Comparison of ENCODE assay signal across 10 mouse cellular contexts in genomic region chr5:105655100-105655734, GRCm38 (mm10). TPM values are rescaled to one million over a fixed set of nuclear protein-coding genes. Genes with fewer than 3 reads are reported as not detected.
DNase-seq lines count a peak whose midpoint lies in the region; ATAC-seq and TF ChIP-seq lines count a peak whose summit lies in the region.
"Had no signal": no experiment of that assay in that cellular context is flagged by ENCODE, and none has a peak within 500 bp of the region (broad histone marks: within the 10 kb centered on the region; RNA-seq: fewer than 3 reads in every experiment).

No protein-coding gene starts in this region.

- TF ChIP-seq EP300 in liver, postnatal 0 days (IDR thresholded peaks at IDR 0.05; ENCODE audit: low read depth) = no peak

- H3K4me1 ChIP-seq in liver, embryonic 11.5 days (replicated peaks; ENCODE audit: control insufficient read depth, insufficient read depth, low read length) = peaks cover 8% of the 10 kb centered on the region; the same call in 1 of the 2 replicates
- H3K4me1 ChIP-seq in liver, postnatal 0 days (ENCODE audit: insufficient read depth) = peaks cover 12% of the 10 kb centered on the region
- peaks cover 11% of the 10 kb centered on the region for H3K4me1 ChIP-seq in forebrain, embryonic 12.5 days
- H3K4me1 ChIP-seq in intestine, embryonic 15.5 days (replicated peaks) = 0 out of 2 replicates have a peak, but pooled peaks cover 5% of the 10 kb centered on the region
- H3K4me1 ChIP-seq in neural tube, embryonic 15.5 days = peaks cover 4% of the 10 kb centered on the region

- no peaks in the 10 kb centered on the region for H3K9me3 ChIP-seq in liver, embryonic 11.5 days (ENCODE audit: control insufficient read depth, low read length)
- no peaks in the 10 kb centered on the region for H3K9me3 ChIP-seq in liver, postnatal 0 days (ENCODE audit: low read length)
- H3K9me3 ChIP-seq in forebrain, embryonic 12.5 days = no peaks in the 10 kb centered on the region
- H3K9me3 ChIP-seq in intestine, embryonic 15.5 days = no peaks in the 10 kb centered on the region
- H3K9me3 ChIP-seq in neural tube, embryonic 15.5 days (replicated peaks) = no peaks in the 10 kb centered on the region
- H3K9me3 ChIP-seq: limb, embryonic 13.5 days had no signal

- peak; percentile 22; the same call in 1 of the 2 replicates for ATAC-seq in liver, embryonic 11.5 days (replicated peaks; ENCODE audit: low FRiP score)
- ATAC-seq in liver, postnatal 0 days = no peak
- ATAC-seq in forebrain, embryonic 12.5 days (ENCODE audit: low FRiP score) = peak; percentile 72; the same call in 1 of the 2 replicates
- ATAC-seq in intestine, embryonic 15.5 days = 0 out of 2 replicates have a peak, but pooled peaks have one; percentile 15
- ATAC-seq in neural tube, embryonic 15.5 days (ENCODE audit: low FRiP score) = peak; percentile 73
- ATAC-seq in inflammation-experienced regulatory T-cells, adult 6 months = no peak

- TF ChIP-seq CTCF in liver, postnatal 0 days (IDR thresholded peaks at IDR 0.05; ENCODE audit: low read depth) = no peak

- H3K27me3 ChIP-seq in liver, embryonic 11.5 days (replicated peaks; ENCODE audit: control insufficient read depth, insufficient read depth, low read length) = no peaks in the 10 kb centered on the region
- H3K27me3 ChIP-seq in liver, postnatal 0 days (ENCODE audit: insufficient read depth, low read length) = no peaks in the 10 kb centered on the region
- H3K27me3 ChIP-seq in forebrain, embryonic 12.5 days = peaks cover 3% of the 10 kb centered on the region; the same call in 1 of the 2 replicates
- H3K27me3 ChIP-seq in intestine, embryonic 15.5 days (replicated peaks) = no peaks in the 10 kb centered on the region
- H3K27me3 ChIP-seq in neural tube, embryonic 15.5 days (replicated peaks) = no peaks in the 10 kb centered on the region
- H3K27me3 ChIP-seq: limb, embryonic 13.5 days had no signal

- no peak overlapping the region for H3K9ac ChIP-seq in liver, embryonic 11.5 days (ENCODE audit: low read depth, low read length)
- no peak overlapping the region for H3K9ac ChIP-seq in liver, postnatal 0 days (replicated peaks)
- no peak overlapping the region for H3K9ac ChIP-seq in forebrain, embryonic 12.5 days
- H3K9ac ChIP-seq in intestine, embryonic 15.5 days = no peak overlapping the region
- no peak overlapping the region for H3K9ac ChIP-seq in neural tube, embryonic 15.5 days (replicated peaks)
- H3K9ac ChIP-seq: limb, embryonic 13.5 days had no signal

- no peak overlapping the region for H3K4me3 ChIP-seq in liver, embryonic 11.5 days (ENCODE audit: low read depth, low read length)
- no peak overlapping the region for H3K4me3 ChIP-seq in liver, postnatal 0 days (ENCODE audit: low read depth, low read length)
- H3K4me3 ChIP-seq in forebrain, embryonic 12.5 days (replicated peaks) = no peak overlapping the region
- no peak overlapping the region for H3K4me3 ChIP-seq in intestine, embryonic 15.5 days (replicated peaks)
- no peak overlapping the region for H3K4me3 ChIP-seq in neural tube, embryonic 15.5 days (replicated peaks)
- H3K4me3 ChIP-seq: erythroblast, embryonic 14.5 days; limb, embryonic 13.5 days had no signal

- 71% methylated on average over 12 of the region's 12 CpGs for WGBS in liver, embryonic 11.5 days
- WGBS in liver, postnatal 0 days (ENCODE audit: insufficient replicate concordance) = 69% methylated on average over 12 of the region's 12 CpGs
- 72% methylated on average over 12 of the region's 12 CpGs for WGBS in forebrain, embryonic 12.5 days
- WGBS in intestine, embryonic 15.5 days = 76% methylated on average over 12 of the region's 12 CpGs
- WGBS in neural tube, embryonic 15.5 days = 78% methylated on average over 12 of the region's 12 CpGs

- H3K36me3 ChIP-seq in liver, embryonic 11.5 days (ENCODE audit: control insufficient read depth, insufficient read depth, low read length) = no peaks in the 10 kb centered on the region
- no peaks in the 10 kb centered on the region for H3K36me3 ChIP-seq in liver, postnatal 0 days (replicated peaks; ENCODE audit: insufficient read depth, low read length)
- H3K36me3 ChIP-seq in forebrain, embryonic 12.5 days (replicated peaks) = no peaks in the 10 kb centered on the region
- no peaks in the 10 kb centered on the region for H3K36me3 ChIP-seq in intestine, embryonic 15.5 days
- no peaks in the 10 kb centered on the region for H3K36me3 ChIP-seq in neural tube, embryonic 15.5 days
- H3K36me3 ChIP-seq: limb, embryonic 13.5 days had no signal

- no peak overlapping the region for H3K4me2 ChIP-seq in liver, embryonic 11.5 days
- H3K4me2 ChIP-seq in liver, postnatal 0 days (ENCODE audit: low read depth, low read length) = no peak overlapping the region
- H3K4me2 ChIP-seq in forebrain, embryonic 12.5 days = no peak overlapping the region
- H3K4me2 ChIP-seq in intestine, embryonic 15.5 days (replicated peaks) = no peak overlapping the region
- H3K4me2 ChIP-seq in neural tube, embryonic 15.5 days = no peak overlapping the region
- H3K4me2 ChIP-seq: limb, embryonic 13.5 days had no signal

- no peak overlapping the region for H3K27ac ChIP-seq in liver, embryonic 11.5 days (ENCODE audit: low read depth, low read length)
- no peak overlapping the region for H3K27ac ChIP-seq in liver, postnatal 0 days (ENCODE audit: low read depth)
- H3K27ac ChIP-seq in forebrain, embryonic 12.5 days = no peak overlapping the region
- no peak overlapping the region for H3K27ac ChIP-seq in intestine, embryonic 15.5 days
- no peak overlapping the region for H3K27ac ChIP-seq in neural tube, embryonic 15.5 days (replicated peaks)
- H3K27ac ChIP-seq: limb, embryonic 13.5 days had no signal

- no peak for DNase-seq in liver, embryonic 11.5 days (ENCODE audit: low spot score)
- no peak for DNase-seq in liver, postnatal 0 days
- no peak for DNase-seq in testis, postnatal 14 days (ENCODE audit: low spot score)
- DNase-seq in kidney, postnatal 10 days = no peak

RNA-seq across cellular contexts. Expression of gene Lrrc8d, which starts 44.6 kb away (rescaled TPM):
- 18.0 and 21.4 TPM in 2 replicates for polyA plus RNA-seq in liver, embryonic 11.5 days (2014; fragmentation: Nextera tagmentation; extraction: Ambion mirVana)
- polyA plus RNA-seq in liver, postnatal 0 days (2015; fragmentation: Nextera tagmentation; extraction: Ambion mirVana) = 11.6 TPM in 2 replicates
- polyA plus RNA-seq in forebrain, embryonic 12.5 days (2016; fragmentation: Nextera tagmentation; extraction: Ambion mirVana) = 32.7 and 36.6 TPM in 2 replicates
- 14.8 and 16.2 TPM in 2 replicates for polyA plus RNA-seq in intestine, embryonic 15.5 days (2015; fragmentation: Nextera tagmentation; extraction: Ambion mirVana)
- polyA plus RNA-seq in neural tube, embryonic 15.5 days (2015; fragmentation: Nextera tagmentation; extraction: Ambion mirVana) = 28.6 and 29.4 TPM in 2 replicates
- polyA plus RNA-seq in inflammation-experienced regulatory T-cells, adult 6 months (2017; shearing (Covaris generic)) = 10 to 100 TPM; 11.8 to 28.4 (median 26.5) TPM

Comparison
In these comparisons a context has a peak if more than half of its experiments do, and no peak if none do; other contexts are left out.
1. ATAC-seq: peak in liver, embryonic 11.5 days (single experiment), forebrain, embryonic 12.5 days (single experiment), intestine, embryonic 15.5 days (single experiment) and neural tube, embryonic 15.5 days (single experiment); none in liver, postnatal 0 days (single experiment) and inflammation-experienced regulatory T-cells, adult 6 months (single experiment).